Mouse (Mus musculus): ENCODE results near the gene 2210407C18Rik. TPM values are rescaled to one million over a fixed set of nuclear protein-coding genes. Genes with fewer than 3 reads are reported as not detected.
A peak's percentile ranks its signal among the peaks of the same experiment; 100 is the strongest.

The 2210407C18Rik gene
- total RNA-seq (2021) (not detected), polyA plus RNA-seq (2012; rRNA removed) (0.17 TPM in 1 of 2 replicates, not detected in the other)
- long read RNA-seq = 0 reads

DNA sequence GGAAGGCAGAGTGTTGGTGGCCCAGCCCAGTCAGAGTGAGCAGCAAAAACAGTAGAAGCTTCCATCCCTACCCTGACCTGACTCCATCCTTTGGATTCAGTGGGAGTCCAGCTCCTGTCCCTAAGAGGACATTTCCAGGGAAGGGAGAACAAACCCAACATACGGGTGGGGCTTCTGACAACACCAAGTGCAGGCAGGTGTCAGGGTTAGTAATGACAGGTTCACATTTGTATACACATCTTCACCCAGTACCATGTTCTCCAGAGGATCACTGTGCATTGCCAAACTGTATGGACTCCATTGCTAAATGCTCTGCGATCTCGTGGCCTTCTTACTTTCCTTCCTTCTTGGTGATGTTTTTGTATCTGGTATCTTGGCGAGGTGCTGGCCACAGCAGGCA is at the start of gene 2210407C18Rik:
2210407C18Rik (minus strand) TSS at position 101 of the 400 bp plus-strand sequence.
- DNase-seq = no peak

DNA sequence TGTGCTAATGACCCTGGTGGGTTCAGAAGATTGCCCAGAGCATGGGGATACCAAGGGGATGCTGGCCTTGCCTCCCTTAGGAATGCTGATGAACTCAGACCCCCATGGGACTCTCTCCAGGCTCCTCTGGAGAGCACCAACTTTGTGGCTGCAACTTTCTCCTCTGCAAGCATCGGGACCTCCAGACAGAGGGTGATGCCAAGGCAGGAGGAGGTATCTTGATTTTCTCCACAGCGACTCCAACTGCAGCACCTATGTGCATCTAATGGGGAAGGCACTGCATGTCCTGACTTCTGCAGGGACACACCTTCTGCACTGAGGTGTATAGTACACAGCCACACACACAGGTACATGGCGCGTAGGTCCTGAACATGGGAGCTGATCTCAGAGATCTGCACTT is 42.7 kb upstream of the 2210407C18Rik start, which contains the start of gene Olfr322:
Olfr322 (plus strand) TSS at position 187 of the 400 bp plus-strand sequence.
- no peak for DNase-seq

DNA sequence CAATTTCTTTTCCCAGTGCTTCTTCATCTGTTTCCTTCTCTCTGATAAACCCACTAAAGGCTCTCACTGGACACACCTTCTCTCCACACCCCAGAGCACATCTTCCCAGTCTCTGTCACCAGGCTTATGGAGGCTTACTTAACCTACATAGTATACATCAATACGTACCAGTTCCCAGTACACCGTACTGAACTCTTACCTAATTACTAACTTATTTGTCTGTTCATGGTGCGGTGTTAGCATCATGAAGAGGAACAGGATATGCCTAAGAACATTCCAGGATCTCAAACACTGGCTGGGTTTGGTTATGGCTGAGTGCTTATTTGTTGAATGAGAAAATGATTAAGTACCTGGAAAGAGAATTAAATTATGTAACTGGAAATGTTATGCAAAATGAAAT is 39.3 kb upstream of the 2210407C18Rik start:
- no peak for DNase-seq

DNA sequence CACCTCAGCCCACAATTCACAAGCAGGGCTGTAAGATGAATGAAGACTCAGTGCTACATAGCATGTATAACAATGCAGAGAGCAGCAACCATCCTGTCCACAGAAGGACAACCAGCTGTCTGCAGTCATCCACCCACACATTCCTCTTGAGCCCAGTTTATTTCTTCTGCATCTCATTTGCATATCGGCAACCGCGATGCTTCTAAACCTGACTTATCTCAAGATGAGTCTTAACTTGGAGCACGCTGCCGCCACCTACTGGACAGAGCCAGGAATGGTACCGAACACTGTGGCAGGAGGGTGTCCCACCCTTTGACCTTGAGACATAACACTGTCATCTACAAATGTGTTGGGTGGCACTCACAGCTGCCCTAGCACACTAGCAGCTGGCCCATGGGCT is 27.5 kb upstream of the 2210407C18Rik start:
- DNase-seq = peak; percentile 10

DNA sequence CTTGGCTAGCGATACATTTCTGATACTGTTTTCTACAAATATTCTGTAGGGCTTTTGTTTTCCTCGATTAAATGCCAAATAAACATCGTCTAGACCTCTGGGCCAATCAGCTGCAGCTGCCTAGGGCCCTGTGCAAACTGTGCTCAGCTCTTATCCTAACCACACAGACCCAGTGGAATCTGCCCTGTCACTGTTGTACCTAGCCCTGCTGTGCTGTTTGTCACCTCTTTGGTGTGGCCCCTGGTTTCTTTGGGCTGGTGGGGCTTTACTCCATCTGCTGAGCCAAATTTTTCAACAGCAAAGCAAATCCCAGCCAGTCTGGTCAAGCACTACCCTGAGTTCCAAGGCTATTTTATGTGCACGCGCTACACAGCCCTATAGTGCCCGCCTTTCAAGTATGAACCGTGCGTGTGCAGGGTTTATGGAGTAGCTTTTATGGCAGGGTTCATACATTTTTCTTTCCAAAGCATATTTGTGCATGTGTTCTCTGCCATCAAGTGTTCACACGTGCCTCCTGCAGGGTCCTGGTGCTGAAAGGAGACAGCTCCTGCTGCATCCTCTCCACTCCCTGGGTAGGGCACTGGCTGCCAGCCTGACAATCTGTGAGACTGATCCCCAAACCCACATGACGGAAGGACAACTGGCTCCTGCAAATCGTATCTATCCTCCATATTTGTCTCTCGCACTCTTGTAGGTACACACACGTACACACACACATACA is 25.9 kb upstream of the 2210407C18Rik start:
- DNase-seq = no peak

DNA sequence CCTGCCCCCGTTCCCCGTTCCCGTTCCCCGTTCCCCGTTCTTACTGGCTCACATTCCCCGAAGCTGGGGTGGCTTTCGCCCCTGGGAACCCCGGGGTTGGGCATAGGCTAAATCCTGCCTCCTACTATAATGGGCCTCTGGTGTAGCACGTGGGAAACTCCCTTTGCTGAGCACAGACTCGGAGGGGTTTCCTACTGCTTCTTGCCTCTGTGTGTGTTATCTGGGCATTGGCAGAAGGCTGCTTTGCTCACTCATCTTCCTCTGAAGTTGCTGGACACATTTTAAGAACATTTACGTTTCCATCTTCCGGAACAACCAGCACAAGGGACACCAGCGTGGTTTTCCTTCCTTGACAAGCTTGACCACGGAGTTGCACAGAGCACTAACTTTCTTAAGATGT is 25.2 kb upstream of the 2210407C18Rik start:
- no peak for DNase-seq

DNA sequence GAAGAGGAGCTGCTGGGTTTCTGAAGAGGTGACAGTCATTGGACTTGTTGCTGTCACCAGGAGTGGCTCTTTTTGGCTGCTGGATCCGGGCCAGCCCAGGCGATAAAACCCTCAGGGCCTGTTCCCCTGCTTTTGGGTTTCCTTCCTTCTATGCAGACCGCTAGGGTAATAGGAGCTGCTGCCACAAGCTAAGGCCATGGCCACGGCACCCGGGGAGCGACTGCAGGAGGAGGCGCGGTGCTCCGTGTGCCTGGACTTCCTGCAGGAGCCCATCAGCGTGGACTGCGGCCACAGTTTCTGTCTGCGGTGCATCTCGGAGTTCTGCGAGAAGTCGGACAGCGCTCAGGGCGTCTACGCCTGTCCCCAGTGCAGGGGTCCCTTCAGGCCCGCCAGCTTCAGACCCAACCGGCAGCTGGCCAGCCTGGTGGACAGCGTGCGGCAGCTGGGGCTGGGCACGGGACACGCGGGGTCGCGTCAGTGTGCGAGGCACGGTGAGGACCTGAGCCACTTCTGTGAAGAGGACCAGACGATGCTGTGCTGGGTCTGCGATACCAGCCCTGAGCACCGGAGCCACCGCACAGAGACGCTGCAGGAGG is 24.5 kb upstream of the 2210407C18Rik start, which contains the start of gene Trim58:
Trim58 (plus strand) TSS at position 194 of the 596 bp plus-strand sequence.
- peak; percentile 18 for DNase-seq

DNA sequence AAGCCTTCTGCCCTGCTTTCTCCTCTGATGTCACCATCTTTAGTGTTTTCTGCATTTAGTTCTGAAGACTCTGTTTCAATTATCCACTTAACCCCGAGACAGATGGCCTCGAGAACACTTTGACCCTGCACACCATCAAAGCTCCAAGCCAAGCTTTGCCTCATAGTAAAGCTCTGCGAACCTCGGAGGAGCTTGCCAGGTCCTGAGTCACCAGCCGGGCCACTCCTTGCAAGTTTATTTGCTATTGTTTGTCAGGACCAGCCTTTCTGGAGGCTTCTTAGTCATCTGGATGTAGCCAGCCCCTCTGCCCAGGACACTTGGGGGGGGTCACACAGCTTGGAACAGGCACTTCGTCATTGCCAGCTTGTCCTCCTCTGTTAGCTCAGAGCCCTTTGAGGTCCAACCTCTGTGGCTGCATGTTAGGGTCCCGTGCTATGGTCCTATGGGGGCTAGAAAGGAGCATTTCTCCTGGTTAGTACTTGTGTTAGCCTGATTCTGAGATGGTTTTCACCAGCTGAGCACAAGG is 22.4 kb upstream of the 2210407C18Rik start:
- peak; percentile 61 for DNase-seq

DNA sequence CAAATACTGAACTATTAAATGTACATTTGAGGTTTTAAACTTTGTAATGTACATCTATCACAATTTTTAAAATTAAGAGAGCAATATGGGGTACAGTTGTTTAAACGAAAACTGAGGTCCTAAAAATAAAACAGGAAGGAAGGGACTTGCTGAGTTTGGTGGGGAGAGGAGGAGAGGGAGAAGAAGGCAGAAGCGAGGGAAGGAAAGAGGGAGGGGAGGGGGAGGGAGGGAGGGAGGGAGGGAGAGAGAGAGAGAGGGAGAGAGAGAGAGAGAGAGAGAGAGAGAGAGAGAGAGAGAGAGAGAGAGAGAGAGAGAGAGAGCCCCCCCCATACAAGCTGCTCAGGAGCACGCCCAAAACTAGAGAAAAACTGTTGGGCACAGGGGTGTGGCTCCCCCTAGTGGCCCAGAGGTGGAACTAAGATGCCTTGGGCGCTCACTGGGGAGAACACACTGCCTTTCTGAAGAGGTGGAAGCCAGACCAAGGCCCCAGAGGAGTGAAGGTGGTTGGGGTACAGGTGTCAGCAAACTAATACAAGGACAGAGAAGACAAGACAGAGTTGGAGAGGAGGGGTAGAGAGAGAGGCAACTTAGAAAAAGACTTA is 20.6 kb upstream of the 2210407C18Rik start:
- DNase-seq = peak; percentile 54

DNA sequence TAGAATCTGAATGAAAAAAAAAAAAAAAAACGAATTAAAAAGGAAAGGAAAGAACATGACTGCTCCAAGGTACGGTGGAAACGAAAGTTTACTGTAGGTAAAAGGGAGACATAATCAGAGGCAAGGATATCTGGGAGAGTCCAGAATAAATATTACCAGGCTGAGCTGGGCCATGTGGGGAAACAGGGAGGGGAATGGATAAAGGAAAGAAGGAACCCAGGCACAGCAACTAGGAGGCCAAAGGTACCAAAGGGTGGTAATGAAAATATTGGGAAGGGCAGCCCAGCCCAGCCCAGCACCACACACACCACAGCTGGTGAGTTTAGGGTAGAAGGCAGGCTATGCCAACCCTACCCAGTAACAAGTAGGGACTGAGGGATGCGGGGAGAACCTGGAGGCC is 19.0 kb upstream of the 2210407C18Rik start:
- no peak for DNase-seq

DNA sequence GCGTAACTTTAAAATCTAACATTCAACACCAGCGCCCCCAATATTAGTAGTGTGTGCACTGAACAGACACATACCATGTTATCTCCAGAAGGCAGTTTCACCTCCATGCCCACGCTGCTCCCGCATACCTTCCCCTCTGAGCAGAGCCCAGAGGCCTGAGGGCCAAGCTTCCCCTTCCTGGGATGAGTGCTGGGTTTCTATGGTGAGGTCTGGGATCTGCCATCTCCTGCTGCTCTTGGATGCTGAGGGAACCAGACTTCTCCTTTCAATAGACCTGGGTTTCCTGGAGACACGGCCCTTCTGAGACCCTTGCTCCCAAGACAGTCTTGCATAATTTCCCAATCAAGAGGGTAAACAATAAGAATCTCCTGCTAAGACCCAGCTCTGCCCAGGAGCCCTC is 14.5 kb upstream of the 2210407C18Rik start, which contains the start of gene Olfr323:
Olfr323 (minus strand) TSS at position 101 of the 400 bp plus-strand sequence.
- DNase-seq = no peak

DNA sequence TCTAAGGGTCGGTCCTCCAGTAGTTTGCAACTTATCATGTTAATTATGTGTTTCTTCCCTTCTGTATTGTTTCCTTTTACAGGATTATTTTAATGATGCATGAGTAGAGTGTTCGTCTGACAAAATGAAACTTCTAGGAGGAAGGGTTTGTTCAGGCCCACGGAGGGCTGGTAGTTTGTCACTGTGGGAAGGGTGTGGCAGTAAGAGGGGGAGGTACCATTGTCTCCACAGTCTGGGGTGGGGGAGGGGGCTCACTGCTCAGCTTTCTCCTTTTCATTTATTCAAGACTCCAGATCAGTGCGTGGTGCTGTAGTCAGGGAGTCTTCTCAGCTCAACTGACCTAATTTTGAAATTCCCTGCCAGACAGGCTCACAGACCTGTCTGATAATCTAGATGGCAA is 10.3 kb upstream of the 2210407C18Rik start:
- DNase-seq = no peak

DNA sequence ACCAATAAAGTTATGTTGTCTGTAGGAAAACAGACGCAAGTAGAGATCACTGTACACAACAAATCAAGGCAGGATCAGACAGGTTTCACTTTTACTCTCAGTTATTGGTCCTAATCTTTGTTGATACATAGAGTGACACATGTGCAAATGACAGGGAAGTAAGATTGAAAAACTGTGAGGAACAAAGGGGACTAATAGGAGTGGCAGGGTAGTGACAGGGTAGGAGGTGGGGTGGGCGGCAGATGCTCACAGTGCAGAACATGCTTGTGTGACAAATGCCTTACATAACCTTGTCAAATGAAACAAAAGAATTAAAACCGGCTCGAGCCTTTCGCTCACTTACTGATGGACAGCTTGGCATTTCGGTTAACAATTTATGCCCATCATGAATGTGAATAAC is 2.9 kb upstream of the 2210407C18Rik start:
- no peak for DNase-seq

DNA sequence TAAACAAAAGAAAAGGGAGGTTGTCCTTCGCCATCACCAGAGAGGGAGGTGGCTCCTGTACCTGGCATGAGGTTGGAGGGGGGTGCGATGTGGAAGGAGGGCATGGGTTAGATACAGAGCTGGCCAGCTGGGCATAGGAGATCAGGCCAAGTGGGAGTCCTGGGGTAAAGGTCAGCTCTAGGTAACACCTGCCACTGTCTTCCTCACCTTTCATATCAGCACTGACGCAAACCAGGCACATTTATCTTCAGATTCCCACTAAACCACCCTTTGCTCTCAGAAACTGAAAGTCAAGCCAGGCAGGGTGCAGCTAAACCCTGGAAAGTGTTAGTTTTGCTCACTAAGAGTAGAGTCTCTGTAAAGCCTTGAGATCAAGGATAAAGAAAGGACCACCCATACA is 2.5 kb upstream of the 2210407C18Rik start:
- DNase-seq = no peak

DNA sequence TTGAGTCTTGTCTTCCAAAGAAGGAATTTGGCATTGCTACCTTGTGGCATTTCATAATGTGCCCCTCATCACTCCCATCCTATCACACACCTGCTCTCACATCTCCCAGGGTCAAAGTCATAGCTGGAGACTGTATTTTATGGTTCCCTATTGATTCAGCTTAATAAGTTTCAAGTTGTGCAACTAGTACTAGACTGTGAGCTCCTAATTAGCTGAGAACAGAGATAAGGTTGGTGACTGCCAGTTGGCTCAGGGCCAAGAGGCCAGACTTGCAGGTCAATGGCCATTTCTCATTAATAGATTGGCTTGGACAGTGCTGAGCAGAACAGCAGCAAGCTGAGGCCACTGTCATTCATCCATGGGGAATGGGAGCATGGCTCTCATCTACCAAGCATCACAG is 1.3 kb downstream of the 2210407C18Rik start:
- peak; percentile 6 for DNase-seq

DNA sequence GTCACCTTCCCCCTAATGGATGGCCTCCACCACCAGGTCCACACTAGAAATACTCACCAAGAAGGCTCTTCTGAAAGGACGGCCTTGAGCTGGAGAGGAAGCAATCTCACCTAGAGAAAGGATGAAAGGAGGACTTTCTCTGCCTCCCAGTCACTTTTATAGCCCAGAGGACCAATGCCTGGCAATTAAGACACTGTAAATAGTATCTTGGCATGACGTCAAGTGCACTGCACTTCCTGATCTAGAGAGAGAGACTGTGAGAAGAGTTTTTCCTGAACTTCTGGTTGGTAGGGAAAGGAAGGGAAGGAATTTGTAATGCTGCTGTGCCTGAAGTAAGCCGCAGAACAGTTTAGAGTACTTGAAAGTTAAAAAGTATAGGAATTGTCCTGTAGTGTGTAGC is 2.5 kb downstream of the 2210407C18Rik start:
- no peak for DNase-seq

DNA sequence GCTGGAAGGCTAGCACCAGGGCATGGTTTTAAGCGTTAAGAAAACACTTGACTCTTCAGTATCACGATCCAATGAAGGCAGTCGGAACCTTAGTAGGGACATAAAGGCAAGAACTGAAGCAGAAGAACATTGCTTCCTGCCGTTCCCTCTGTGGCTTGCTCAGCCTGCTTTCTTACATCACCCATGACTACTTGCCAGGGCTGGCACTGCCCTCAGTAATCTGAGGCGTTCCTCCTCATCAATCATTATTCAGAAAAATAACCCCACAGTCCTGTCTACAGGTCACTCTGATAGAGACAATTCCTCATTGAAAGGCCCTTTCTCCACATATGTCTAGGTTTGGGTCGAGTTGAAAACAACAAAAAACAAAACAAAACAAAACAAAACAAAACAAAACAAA is 8.8 kb downstream of the 2210407C18Rik start:
- DNase-seq = no peak

DNA sequence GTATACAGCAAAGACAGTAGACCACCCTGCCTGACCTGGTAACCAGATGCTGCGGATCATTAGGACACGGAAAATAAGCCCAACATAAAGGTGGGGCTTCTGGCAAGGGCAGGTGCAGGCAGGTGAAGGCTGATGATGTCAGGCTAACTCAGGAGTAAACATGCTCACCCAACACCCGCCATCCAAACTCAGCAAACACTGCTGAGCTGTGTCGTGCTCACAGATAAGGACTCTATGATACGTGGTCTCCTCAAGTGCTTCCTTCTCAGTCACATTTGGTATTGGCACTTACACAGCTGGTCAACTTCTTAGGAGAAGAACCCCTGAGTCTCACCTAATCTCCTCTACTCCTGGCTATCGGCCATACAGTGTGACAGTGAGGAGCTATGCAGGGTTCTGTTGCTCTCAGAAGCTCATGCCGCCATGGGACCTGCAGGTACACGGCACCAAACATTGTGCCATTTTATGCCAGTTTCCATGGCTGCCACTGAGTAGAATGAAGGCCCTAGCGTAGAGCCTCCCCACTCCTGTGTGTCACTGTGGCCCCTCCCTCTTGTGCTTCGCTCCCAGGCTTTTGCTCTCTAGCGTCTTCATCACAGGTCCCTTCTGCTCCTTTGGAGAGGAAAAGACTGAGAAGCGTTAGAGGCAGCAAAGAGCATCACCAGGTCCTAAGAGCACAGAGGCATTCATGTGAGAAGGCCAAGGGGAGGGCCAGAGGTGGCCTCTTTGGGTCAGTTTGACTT is 9.5 kb downstream of the 2210407C18Rik start:
- DNase-seq = no peak

DNA sequence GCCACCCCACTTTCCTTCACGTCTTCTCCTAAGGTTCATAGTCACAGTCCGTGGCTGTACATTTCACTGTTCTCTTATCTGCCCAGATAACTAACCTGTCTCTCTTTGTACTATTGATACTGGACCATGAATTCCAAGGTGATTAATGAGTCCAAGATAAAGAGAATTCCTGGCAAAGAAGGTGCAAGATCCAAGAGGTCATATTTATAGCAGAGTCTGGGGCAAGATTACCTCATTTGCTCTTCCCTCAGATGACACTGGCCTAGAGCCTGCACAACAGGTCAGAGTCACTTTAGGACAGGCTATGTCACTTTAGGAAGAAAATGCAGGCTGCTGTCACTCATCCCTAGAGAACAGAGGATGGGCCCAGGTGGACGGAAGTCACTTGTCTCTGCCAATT is 10.6 kb downstream of the 2210407C18Rik start:
- no peak for DNase-seq

DNA sequence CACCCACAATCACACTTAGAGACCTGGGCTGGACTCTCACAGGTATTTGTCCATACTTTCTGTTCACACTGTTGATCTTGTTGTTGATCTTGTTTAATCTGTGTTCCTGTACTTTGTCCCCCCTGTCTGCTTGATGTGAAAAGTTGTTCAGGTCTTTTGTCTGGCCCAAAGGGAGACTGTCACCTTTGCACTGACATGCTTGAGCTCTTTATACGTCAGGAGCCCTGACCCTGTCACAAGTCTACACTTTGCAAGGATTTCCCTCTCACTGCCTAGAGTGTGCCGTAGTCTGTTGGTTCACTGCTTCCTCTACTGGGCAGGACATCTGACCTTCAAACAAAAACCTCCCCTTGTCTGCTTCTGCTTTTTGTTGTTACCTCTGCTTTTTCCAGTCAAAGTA is 11.2 kb downstream of the 2210407C18Rik start:
- no peak for DNase-seq

DNA sequence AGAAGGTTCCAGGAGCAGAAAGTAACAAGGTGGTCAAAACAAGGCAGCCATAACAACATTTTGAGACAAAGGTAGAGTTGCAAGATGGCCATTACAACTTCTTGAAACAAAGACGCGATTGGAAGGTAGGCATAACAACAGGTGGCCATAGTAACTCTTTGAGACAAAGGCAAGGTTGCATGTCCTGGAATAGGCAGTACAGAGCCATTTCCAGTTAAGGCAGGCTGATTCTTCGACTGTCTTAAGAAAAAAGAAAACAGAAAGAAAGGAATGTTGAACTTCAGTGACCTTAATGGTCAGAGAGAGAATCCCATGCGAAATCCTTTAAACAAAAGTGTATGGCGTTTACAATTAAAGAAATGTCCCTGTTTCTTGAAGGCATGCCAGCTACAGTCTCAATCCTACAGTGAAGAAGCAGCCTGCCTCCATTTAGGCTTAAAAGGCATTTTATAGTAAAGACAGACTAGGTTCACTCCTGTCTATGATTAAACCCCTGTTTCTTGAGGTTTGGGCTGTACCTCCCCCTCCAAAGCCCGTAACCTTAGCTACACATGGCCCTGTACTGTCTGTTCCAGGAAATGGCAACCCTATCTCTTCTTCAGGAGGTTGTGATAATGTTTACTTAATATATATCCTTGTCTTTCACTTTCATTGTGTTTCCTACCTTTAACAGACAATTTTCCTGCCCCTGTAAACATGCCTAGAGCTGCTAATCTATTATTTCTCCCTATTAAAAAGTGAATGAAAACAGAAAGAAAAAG is 12.9 kb downstream of the 2210407C18Rik start:
- DNase-seq = no peak

All from adrenal gland, adult 2 months (tissue).